Mouse (Mus musculus): ENCODE measurements around the gene Cacnb2.

DNA sequence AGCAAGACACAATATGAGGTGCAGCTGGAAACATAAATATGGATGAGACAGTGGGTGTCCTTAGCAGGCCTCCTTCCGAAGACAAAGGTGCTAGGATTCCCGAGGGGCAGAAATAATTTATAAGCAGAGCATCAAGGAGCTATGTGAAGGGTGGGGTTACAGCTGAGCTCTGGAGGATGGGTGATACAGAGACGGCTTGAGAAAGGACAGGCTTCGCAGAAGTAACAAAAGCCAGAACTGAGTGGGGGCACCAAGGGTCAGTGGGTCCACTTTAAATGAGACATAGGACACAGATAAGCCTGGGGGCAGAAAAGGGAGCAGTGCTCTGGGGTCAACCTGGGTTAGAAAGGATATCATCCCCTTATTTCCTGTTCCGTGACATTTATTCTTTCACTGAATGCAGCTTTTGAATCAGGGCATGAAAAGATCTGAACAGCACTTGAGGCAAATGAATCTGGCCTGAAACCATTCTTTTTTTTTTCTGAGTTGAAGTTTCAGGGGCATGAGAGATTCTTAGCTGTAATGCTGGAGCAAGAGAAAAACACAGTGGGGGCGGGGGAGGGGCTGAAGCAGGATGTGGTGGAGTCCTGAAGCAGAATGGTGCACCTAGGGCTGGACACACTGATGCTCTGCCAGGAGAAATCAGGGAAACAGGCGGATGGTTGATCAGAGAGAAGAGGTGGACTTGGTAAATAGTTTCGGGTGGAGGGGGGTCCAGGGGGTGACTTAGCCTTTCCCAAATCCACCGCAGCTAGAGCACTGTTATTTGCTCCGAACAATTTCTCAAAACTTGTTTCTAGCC is 304.4 kb downstream of the Cacnb2 start:
- no peak for TF ChIP-seq POLR2A (IDR thresholded peaks at IDR 0.05; ENCODE audit: insufficient read depth, low read depth, low read length)
- TF ChIP-seq EP300 (IDR thresholded peaks at IDR 0.05; ENCODE audit: insufficient read depth, low read depth, low read length), result no peak
- TF ChIP-seq CTCF (IDR thresholded peaks at IDR 0.05), result no peak
